Mouse (Mus musculus) neural tube, embryonic 15.5 days (tissue): ENCODE data around the gene Prrx1. TPM values are rescaled to one million over a fixed set of nuclear protein-coding genes. Genes with fewer than 3 reads are reported as not detected.

Experiments used
- ATAC-seq: fragments of 200-750 bp; cut with Nextera tagmentation; 2 replicates; pipeline ENCODE4 v1.8.0; 2017; ENCODE audit warnings: mild to moderate bottlenecking, moderate TSS enrichment, moderate library complexity; ENCODE audit not compliant: low FRiP score
- H3K27ac ChIP-seq: fragments of 300-500 bp; sonication (generic); replicated peaks from 2 replicates; pipeline ENCODE4 v1.5.1; 2015; ENCODE audit warnings: mild to moderate bottlenecking, inconsistent platforms
- H3K27me3 ChIP-seq: fragments of 300-500 bp; sonication (generic); replicated peaks from 2 replicates; pipeline ENCODE4 v1.6.1; 2015; ENCODE audit warnings: inconsistent platforms
- H3K36me3 ChIP-seq: fragments of 300-500 bp; sonication (generic); 2 replicates; pipeline ENCODE4 v1.6.1; 2015; ENCODE audit warnings: inconsistent platforms
- H3K4me1 ChIP-seq: fragments of 300-500 bp; sonication (generic); 2 replicates; pipeline ENCODE4 v1.6.1; 2015; ENCODE audit warnings: inconsistent platforms
- H3K4me2 ChIP-seq: fragments of 300-500 bp; sonication (generic); 2 replicates; pipeline ENCODE4 v1.6.1; 2015; ENCODE audit warnings: inconsistent platforms, mild to moderate bottlenecking, moderate library complexity
- H3K4me3 ChIP-seq: fragments of 300-500 bp; sonication (generic); replicated peaks from 2 replicates; pipeline ENCODE4 v1.5.1; 2015; ENCODE audit warnings: mild to moderate bottlenecking, inconsistent platforms
- H3K9ac ChIP-seq: fragments of 300-500 bp; sonication (generic); replicated peaks from 2 replicates; pipeline ENCODE4 v1.6.1; 2015; ENCODE audit warnings: mild to moderate bottlenecking, inconsistent platforms
- H3K9me3 ChIP-seq: fragments of 300-500 bp; sonication (generic); replicated peaks from 2 replicates; pipeline ENCODE4 v1.6.1; 2016; ENCODE audit warnings: inconsistent platforms
- WGBS: fragments of 180-500 bp; shearing (Covaris S2); methylation state at CpG from one replicate; pipeline ENCODE4 v1.1.7; 2015; ENCODE audit warnings: mixed read lengths; 5-methylcytosine and 5-hydroxymethylcytosine counted together
- polyA plus RNA-seq: library from polyadenylated mRNA; unstranded; fragments of >200 nt; fragmentation: Nextera tagmentation; extraction: Ambion mirVana; gene quantifications from 2 replicates; pipeline ENCODE4 v1.2.1, GENCODE M21; 2015

The Prrx1 gene
- polyA plus RNA-seq, 1 experiment from 2014 or later, result 4.8 TPM

DNA sequence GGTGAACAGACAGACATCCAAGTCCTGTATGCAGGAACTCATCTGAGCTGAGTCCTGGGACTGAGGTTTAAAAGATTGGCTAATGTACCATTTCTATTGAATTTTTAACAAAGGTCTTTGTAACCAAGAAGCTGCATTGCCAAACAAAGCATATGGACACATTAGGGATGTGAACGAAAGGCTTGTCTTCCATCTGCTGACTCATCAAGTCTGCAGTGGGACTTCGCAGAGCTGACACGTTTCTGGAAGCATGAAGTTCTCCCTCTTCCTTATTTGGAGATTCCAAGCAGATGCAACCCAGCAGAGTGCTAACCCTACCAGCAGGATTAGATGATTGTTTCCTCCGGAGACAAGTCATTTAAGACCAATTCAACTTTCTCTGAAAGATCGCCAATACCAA, 61.2 kb downstream of the Prrx1 start:
- ATAC-seq, result no peak
- Histone ChIP-seq H3K27ac (no peak overlapping the region), H3K9ac (no peak overlapping the region), H3K4me2 (no peak overlapping the region), H3K4me1 (0 out of 2 replicates have a peak, but pooled peaks cover under 1% of the 10 kb centered on the region), H3K4me3 (no peak overlapping the region), H3K9me3 (no peaks in the 10 kb centered on the region), H3K27me3 (no peaks in the 10 kb centered on the region), H3K36me3 (no peaks in the 10 kb centered on the region)
- 74% methylated on average over 5 of the region's 5 CpGs for WGBS

- 86% methylated on average over 1 of the region's 1 CpGs for WGBS
- ATAC-seq, result no peak
- Histone ChIP-seq H3K4me3 (no peak overlapping the region), H3K9me3 (no peaks in the 10 kb centered on the region), H3K4me2 (no peak overlapping the region), H3K27ac (no peak overlapping the region), H3K9ac (no peak overlapping the region), H3K27me3 (no peaks in the 10 kb centered on the region), H3K36me3 (no peaks in the 10 kb centered on the region), H3K4me1 (no peaks in the 10 kb centered on the region)
Observed at GRCm38 (mm10) chr1:163251766-163252165, 61.7 kb downstream of the Prrx1 start.

DNA sequence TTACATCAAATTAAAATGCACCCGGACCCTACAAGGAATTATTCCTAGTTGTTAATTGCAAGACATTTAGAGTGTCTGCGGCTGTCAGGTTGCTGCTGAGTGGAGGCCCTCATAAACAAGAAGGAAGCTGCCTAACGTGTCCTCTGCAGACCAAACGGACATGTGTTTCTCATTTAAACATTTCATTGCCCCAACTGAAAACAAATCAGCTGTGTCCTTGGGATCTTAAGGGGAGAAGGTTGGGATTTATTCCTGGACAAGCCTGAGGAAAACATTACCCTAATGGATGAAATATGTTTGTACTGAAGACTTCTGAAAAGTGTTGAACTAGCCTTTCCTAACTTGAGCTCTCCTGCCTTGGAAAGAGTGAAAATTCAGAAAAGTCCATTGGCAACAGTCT, 74.6 kb downstream of the Prrx1 start:
- no peak overlapping the region for H3K4me2 ChIP-seq
- no peaks in the 10 kb centered on the region for H3K36me3 ChIP-seq
- 73% methylated on average over 4 of the region's 4 CpGs for WGBS
- H3K9ac ChIP-seq, result no peak overlapping the region
- no peaks in the 10 kb centered on the region for H3K9me3 ChIP-seq
- no peak overlapping the region for H3K27ac ChIP-seq
- no peak for ATAC-seq
- no peaks in the 10 kb centered on the region for H3K27me3 ChIP-seq
- no peak overlapping the region for H3K4me3 ChIP-seq
- H3K4me1 ChIP-seq, result no peaks in the 10 kb centered on the region

GRCm38 (mm10) chr1:163231230-163231629, 82.3 kb downstream of the Prrx1 start:
- no peak for ATAC-seq
- Histone ChIP-seq H3K9me3 (no peaks in the 10 kb centered on the region), H3K27me3 (no peaks in the 10 kb centered on the region), H3K36me3 (no peaks in the 10 kb centered on the region), H3K4me1 (no peaks in the 10 kb centered on the region), H3K27ac (no peak overlapping the region), H3K4me3 (no peak overlapping the region), H3K9ac (no peak overlapping the region), H3K4me2 (no peak overlapping the region)
- 78% methylated on average over 3 of the region's 3 CpGs for WGBS

DNA sequence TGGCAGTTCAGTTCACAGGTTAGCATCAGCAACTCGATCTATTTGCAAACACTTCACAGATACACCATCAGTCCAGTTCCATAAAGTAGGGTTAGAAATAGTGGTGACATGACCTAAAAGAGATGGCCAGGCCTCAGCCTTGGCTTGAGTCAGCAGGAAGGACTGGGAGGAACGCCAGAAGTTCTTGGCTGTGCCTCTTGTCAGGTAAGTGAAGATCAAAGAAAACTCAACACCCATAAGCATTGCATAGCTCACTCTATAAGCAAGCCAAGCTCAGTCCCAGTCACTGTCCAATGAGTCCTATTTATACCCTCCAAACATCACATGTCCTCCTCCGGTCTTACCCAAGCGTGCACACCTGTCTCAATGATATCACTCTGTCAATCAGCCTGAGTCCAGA, 87.2 kb downstream of the Prrx1 start:
- no peak overlapping the region for H3K27ac ChIP-seq
- no peaks in the 10 kb centered on the region for H3K4me1 ChIP-seq
- H3K36me3 ChIP-seq, result no peaks in the 10 kb centered on the region
- no peak for ATAC-seq
- no peak overlapping the region for H3K4me3 ChIP-seq
- no peak overlapping the region for H3K4me2 ChIP-seq
- 93% methylated on average over 4 of the region's 4 CpGs for WGBS
- H3K9me3 ChIP-seq, result no peaks in the 10 kb centered on the region
- H3K27me3 ChIP-seq, result no peaks in the 10 kb centered on the region
- H3K9ac ChIP-seq, result no peak overlapping the region

GRCm38 (mm10) chr1:163221767-163222166, 91.7 kb downstream of the Prrx1 start:
- no peak overlapping the region for H3K9ac ChIP-seq
- H3K4me3 ChIP-seq, result no peak overlapping the region
- no peak overlapping the region for H3K27ac ChIP-seq
- 64% methylated on average over 1 of the region's 1 CpGs for WGBS
- ATAC-seq, result no peak
- H3K4me2 ChIP-seq, result no peak overlapping the region
- no peaks in the 10 kb centered on the region for H3K36me3 ChIP-seq
- H3K4me1 ChIP-seq, result no peaks in the 10 kb centered on the region
- H3K27me3 ChIP-seq, result no peaks in the 10 kb centered on the region
- no peaks in the 10 kb centered on the region for H3K9me3 ChIP-seq

GRCm38 (mm10) chr1:163208919-163209867, 104.3 kb downstream of the Prrx1 start:
- Histone ChIP-seq H3K4me1 (no peaks in the 10 kb centered on the region), H3K4me2 (no peak overlapping the region), H3K27ac (no peak overlapping the region), H3K27me3 (no peaks in the 10 kb centered on the region), H3K4me3 (no peak overlapping the region), H3K9me3 (no peaks in the 10 kb centered on the region), H3K36me3 (no peaks in the 10 kb centered on the region), H3K9ac (no peak overlapping the region)
- WGBS, result 75% methylated on average over 14 of the region's 14 CpGs
- ATAC-seq, result no peak

DNA sequence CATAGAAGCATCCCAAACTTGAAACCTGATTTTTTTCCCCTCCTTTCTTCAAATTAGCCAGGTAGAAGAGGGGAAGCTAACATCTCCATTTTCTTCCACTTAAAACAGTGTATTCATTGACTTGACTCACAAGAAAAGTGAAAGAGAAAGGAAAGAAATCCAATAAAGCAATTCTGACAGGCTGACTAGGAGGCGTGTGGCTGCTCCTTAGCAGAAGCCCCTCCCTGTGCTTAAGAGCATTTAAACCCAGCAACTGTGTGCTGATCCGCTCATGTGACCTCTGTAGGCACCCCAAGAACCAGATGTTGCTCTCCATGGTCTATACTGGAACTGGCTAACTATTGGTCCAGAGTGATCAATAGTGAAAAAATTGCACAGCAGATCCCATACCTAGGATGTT, 114.7 kb downstream of the Prrx1 start:
- H3K9me3 ChIP-seq, result no peaks in the 10 kb centered on the region
- H3K4me2 ChIP-seq, result no peak overlapping the region
- H3K4me3 ChIP-seq, result no peak overlapping the region
- no peak overlapping the region for H3K9ac ChIP-seq
- H3K27me3 ChIP-seq, result no peaks in the 10 kb centered on the region
- no peak for ATAC-seq
- H3K4me1 ChIP-seq, result no peaks in the 10 kb centered on the region
- no peaks in the 10 kb centered on the region for H3K36me3 ChIP-seq
- no peak overlapping the region for H3K27ac ChIP-seq
- WGBS, result 70% methylated on average over 2 of the region's 2 CpGs

- H3K9ac ChIP-seq, result no peak overlapping the region
- H3K9me3 ChIP-seq, result no peaks in the 10 kb centered on the region
- no peaks in the 10 kb centered on the region for H3K4me1 ChIP-seq
- H3K36me3 ChIP-seq, result no peaks in the 10 kb centered on the region
- H3K4me3 ChIP-seq, result no peak overlapping the region
- ATAC-seq, result no peak
- H3K4me2 ChIP-seq, result no peak overlapping the region
- no peak overlapping the region for H3K27ac ChIP-seq
- 81% methylated on average over 4 of the region's 4 CpGs for WGBS
- no peaks in the 10 kb centered on the region for H3K27me3 ChIP-seq
Observed at GRCm38 (mm10) chr1:163198059-163198458, 115.5 kb downstream of the Prrx1 start.

Other genes starting within 250 kb of the Prrx1 start
- not detected in 2 replicates for gene Mroh9, start 228.0 kb downstream of the Prrx1 start, polyA plus RNA-seq
- 19.3 and 19.5 TPM in 2 replicates for gene Gorab, start 90.0 kb upstream of the Prrx1 start, polyA plus RNA-seq